Mouse (Mus musculus) induced T-regulatory cell, adult 2 months (primary cell): ENCODE data around the gene Bdh1.
A peak's percentile ranks its signal among the peaks of the same experiment; 100 is the strongest.
"Not testable (repeated sequence)": the region's sequence is repeated elsewhere in the genome, so short reads cannot be mapped to it uniquely, and the experiment has no call there.

Source experiments
- DNase-seq: peaks from one replicate; pipeline ENCODE4 v3.0.0-alpha.2; 2012; ENCODE audit warnings: low read depth

Bdh1 gene

DNA sequence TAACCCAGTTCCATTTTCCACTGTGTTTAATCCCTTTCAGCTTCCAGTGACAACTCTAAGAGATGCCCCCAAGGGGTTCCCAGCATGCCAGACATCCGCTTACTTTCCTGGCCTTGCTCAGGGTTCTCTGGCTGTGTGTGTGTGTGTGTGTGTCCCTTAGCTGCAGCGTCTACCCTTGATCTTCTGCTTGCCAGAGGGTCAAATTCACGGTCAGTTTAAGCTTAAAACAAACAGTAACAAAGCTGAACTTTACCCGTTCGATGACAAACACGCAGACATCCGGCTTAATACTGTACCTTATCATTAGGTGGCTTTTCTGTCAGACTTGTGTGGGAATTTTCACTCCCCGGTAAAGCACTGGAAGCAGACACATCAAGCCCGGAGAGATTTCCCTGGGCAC, at the start of gene Bdh1:
Gene Bdh1 (plus strand): TSS at position 281 of the 400 bp plus-strand sequence.
- DNase-seq = no peak

- DNase-seq = not testable (repeated sequence)
Measured at GRCm38 (mm10) chr16:31372316-31372715, 49.8 kb upstream of the Bdh1 start.

DNA sequence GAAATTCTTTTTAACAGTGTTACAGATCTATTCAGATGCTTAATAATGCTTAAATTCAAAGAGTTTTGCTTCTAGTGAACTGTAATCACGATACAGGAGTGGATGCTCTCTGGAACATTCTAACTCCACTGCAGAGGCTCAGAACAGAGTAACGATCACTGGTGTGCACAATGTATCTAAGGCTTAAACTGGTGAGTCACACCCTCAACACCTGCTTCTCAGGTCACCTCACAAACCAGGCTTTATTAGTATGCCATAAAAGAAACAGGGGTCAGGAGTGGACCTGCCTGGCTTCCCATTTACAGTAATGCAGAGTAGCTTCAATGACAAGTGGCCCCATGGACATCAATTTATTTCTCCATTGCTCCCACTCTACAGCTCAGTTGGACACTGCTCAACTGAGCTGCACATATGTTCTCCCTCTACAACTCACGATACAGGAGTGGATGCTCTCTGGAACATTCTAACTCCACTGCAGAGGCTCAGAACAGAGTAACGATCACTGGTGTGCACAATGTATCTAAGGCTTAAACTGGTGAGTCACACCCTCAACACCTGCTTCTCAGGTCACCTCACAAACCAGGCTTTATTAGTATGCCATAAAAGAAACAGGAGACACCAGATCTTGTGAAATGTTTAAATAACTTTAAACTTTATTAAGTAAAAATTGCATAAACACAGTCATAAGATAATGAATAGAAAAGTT, 46.0 kb upstream of the Bdh1 start:
- not testable (repeated sequence) for DNase-seq

DNA sequence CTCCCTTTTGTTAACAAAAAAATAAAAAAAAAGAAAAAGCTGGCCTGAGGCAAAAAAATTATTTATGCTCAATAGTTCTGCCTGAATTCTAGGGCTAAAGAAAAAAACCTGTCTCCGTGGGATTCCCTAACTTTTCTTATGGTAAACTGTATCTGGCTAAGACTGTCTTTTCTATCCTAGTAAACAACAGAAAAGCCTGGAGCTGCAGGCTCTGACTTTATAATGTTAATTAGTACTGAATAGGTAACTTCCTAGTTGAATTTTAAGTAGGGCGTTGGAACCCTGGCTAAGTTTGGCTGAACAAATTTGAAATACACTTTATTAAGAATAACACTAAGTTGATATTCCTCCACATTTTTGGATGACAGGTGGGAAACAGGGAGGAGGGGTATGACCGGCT, 33.8 kb upstream of the Bdh1 start:
- DNase-seq = not testable (repeated sequence)

DNA sequence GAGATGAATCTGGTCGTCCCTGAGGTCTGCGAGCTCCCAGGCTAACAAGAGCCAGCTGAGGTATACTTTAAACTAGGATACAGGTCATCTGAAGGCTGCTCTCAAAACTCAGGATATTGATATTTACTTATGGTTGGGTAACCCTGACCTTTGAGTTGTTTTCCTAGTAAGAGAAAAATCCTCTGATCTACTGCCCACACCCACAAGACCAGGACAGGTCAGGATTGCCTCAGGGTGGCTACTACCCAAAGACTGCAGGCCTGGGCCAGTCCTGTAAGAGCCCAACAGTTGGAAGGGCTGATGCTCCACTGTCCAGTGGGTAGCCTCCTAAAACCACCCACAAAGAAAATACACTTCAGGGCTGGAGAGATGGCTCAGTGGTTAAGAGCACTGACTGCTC, 22.8 kb upstream of the Bdh1 start:
- no peak for DNase-seq

DNA sequence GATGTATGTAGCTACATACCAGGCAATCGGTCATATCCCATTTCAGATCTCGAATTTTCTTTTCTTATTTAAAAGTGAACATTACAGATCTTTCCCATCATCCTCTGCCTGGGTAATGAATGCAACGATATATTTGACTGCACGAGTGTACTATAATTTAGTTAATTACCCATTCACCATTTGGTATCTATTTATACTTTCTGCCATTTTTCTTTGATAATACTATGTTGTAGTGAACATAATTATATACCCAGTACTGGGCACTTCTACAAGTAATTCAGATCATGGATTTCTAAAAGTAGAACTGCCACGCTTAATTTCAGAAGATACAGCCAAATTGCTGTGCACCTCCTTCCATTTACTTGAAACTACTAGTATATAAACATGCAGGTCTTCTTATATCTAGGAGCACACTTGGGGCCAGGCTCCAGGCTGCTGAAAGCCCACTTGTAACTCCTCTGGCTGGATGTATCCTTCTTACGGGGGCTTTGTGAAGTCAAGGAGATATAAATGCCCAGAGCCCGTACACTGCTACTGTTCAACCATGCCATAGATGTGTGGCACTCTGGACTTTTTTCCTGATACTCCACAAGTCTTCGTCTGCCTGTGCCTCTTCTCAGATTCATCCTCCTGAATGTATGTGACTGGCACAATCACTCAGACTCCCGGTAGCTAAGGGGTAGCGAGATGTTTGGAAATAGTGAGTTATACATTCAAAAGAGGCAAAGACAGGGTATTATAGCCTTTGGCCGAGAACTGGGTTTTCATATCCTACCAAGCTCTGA, 21.0 kb upstream of the Bdh1 start:
- no peak for DNase-seq

GRCm38 (mm10) chr16:31402096-31402495, 20.0 kb upstream of the Bdh1 start:
- DNase-seq = no peak

- no peak for DNase-seq
Measured at GRCm38 (mm10) chr16:31403971-31404370, 18.1 kb upstream of the Bdh1 start.

GRCm38 (mm10) chr16:31405040-31405439, 17.0 kb upstream of the Bdh1 start:
- peak; percentile 28 for DNase-seq

- DNase-seq = no peak
Measured at GRCm38 (mm10) chr16:31407872-31408271, 14.2 kb upstream of the Bdh1 start.

GRCm38 (mm10) chr16:31410969-31411368, 11.1 kb upstream of the Bdh1 start:
- DNase-seq = no peak

DNA sequence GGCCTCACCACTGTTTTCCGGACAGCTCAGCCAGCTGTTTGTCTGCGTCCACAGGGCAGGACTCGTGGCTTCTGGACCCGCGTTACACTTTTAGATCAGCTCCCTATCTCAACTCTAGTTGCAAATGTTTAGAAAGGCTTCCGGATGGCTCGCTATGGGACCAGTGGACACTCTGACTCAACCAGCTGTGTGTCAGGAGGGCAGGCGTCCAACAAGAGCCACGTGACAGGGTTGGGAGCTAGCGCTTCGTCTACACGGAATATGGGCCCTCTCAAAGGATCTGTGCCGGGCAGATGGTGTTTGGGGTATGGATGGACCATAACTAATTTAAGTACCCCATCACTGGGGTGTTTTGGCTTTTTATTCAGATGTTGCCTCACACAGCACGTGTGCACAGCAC, 9.8 kb upstream of the Bdh1 start:
- DNase-seq = no peak

DNA sequence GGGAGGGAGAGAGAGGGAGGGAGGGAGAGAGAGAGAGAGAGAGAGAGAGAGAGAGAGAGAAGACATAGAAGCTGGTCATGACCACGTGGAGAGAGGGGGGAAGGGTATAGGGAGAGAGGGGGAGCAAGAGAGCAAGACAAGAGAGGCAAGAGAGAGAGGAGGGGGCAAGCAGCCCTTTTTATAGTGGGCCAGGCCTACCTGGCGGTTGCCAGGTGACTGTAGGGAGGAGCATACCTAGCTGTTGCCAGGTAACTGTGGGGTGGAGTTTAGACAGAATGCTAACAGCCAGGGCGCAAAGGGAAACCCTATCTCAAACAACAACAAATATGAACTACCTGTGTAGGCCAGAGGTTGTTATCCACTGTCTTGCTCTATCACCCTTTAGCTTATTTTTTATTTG, 8.3 kb upstream of the Bdh1 start:
- no peak for DNase-seq

- DNase-seq = no peak
Measured at GRCm38 (mm10) chr16:31415885-31416450, 6.1 kb upstream of the Bdh1 start.

- DNase-seq = no peak
Measured at GRCm38 (mm10) chr16:31418704-31419103, 3.4 kb upstream of the Bdh1 start.

- DNase-seq = no peak
Measured at GRCm38 (mm10) chr16:31419457-31419856, 2.6 kb upstream of the Bdh1 start.

GRCm38 (mm10) chr16:31422722-31423121, 642 bp downstream of the Bdh1 start:
- DNase-seq = no peak

- no peak for DNase-seq
Measured at GRCm38 (mm10) chr16:31423368-31423767, 1.3 kb downstream of the Bdh1 start.

- DNase-seq = peak; percentile 22
Measured at GRCm38 (mm10) chr16:31424416-31425187, 2.5 kb downstream of the Bdh1 start.

DNA sequence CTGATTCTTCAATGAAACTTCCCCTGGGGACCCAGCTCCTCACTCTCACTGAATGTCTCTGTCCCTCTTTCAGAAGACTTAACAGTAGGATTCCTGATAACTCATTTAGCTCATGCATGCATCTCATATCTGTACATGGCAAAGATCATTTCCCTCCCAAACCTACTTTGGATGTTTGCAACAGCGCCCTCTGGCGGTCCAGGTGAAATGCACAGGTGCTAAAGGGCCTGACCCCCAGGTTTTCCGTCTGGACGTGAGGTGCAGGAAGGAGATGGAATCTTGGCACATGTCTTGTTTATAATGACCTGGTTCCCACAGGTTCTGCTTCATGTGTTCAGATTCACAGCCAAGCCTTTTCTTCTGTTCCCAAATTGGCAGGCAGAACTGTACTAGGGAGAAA, 3.4 kb downstream of the Bdh1 start:
- DNase-seq = peak; percentile 89

GRCm38 (mm10) chr16:31426496-31427126, 4.5 kb downstream of the Bdh1 start:
- no peak for DNase-seq

DNA sequence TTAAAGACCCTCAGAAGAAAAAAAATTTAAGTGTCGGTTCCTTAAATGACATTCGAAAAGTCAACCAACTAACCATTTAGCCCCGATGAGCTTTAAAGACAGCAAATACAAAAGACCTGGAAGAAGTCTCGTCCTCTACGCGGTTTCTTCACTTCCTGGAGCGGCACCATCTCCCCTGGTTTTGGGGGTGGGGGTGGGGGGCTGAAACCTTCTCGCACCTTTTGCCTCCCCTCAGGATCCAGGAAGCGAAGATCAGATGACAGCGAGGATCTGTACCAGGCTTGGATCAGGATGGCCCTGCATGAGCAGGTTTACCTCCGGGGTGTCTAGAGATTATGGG, 6.2 kb downstream of the Bdh1 start:
- no peak for DNase-seq
